Mouse (Mus musculus): ENCODE data around the gene Cd180.

DNA sequence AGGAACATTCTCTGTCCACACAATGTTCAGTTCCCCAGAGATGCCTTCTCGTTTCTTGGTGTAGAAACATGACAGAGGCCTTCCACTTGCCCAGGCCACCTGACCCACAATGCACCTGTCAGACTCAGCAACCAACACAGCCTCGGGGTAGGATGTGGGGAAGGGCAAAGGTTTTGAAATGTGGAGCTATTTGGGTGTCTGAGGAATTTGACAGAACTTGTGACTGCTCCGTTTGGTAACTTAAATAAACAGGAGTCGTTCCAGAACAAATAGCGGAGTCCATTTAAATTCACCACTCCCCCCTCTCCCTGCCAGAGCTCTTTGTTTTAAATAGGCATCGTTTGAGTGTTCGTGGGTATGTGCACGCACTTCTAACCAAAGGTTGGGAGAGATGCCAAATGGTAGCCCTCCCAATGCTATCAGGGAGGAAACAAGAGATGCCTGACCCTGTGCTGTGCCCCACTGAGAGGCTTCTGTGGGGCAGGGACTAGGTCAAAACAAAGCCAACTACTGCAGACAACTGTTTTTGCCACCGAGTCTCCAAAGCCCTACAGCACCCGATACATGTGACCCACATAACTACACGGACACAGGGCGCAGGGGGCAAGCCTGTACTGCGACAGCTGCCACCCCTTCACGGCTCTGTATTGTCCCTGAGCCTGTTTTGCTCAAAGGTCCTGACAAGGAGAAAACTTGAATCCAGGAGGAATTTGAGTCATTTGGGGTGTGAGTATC is 23.7 kb upstream of the Cd180 start:
- TF ChIP-seq CTCF (IDR thresholded peaks at IDR 0.05; ENCODE audit: insufficient read depth, low read depth, low read length) (no peak), POLR2A (IDR thresholded peaks at IDR 0.05; ENCODE audit: insufficient read depth, low read depth, low read length) (no peak)
